Mouse (Mus musculus) adrenal gland, adult (tissue): ENCODE results near the gene Dip2b.

Experiments
- DNase-seq, 2 experiments: peaks; one replicate each; pipeline ENCODE4 v3.0.0; 2022 to 2023; ENCODE audit warnings: low spot score in 1 of 2; ENCODE audit not compliant: inconsistent age in 2 of 2

The Dip2b gene

DNA sequence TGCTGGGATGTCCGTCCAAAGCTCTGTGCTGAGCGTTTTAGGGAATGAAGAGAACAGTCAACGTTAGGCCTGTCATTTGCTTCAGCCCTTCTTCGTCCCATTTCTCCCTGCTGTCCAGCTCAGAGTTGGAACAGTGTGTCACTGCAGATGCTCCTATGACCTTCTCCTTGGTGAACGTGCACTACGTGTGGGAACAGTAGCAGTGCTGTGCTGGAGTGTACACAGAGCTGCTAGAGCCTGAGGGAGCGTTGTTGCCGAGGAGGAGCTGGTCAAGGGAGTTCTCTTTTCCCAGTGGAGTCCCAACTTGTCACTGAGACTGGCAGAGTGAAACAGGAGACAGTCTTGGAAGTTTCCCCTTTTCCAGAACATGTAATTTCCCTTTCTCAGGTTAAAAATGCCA is 43.6 kb downstream of the Dip2b start:
- DNase-seq, result peak; percentile 53 to 60

GRCm38 (mm10) chr15:100082733-100083132 is 44.3 kb downstream of the Dip2b start:
- DNase-seq, result no peak

GRCm38 (mm10) chr15:100083882-100084281 is 45.4 kb downstream of the Dip2b start:
- DNase-seq, result no peak

GRCm38 (mm10) chr15:100084882-100085281 is 46.4 kb downstream of the Dip2b start:
- no peak for DNase-seq

GRCm38 (mm10) chr15:100088021-100088420 is 49.6 kb downstream of the Dip2b start:
- no peak for DNase-seq

DNA sequence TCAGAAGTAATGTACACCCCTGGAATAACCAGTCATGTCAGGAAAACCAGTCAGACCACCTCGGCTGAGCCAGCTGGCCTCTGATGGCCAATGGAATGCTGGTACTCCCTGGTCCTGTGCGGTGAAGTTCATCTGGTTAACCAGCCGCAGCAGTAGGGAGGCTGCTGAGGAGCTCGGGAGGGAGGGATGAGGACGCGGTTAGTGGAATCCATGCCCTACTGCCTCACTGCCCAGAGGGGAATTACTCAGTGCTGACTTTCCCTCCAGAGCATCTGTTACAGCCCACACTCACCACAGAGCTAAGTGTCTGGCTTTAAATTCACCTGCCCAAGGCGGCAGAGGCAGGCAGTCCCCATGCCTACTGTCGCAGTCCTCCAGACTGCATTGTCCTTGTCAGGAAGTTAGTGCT is 51.2 kb downstream of the Dip2b start:
- no peak for DNase-seq

DNA sequence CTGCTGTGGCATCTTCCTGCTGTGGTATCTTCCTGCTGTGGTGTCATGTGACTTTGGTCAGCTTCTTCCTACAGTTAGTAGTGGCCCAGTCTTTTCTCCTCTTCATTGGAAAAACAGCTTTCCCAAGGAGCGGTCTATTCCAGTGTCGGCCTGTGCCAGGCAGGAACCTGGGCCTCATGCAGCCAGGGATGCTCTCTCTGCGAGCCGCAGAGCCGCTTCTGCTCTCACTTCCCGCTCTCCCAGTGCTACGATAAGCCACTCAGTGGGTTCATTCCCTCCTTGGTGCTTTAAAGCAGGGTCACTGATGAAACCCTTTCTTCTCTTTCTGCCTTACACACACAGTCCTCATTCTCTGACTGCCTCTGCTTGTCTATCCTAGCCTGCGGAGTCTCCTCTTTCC is 53.4 kb downstream of the Dip2b start:
- DNase-seq, result no peak

DNA sequence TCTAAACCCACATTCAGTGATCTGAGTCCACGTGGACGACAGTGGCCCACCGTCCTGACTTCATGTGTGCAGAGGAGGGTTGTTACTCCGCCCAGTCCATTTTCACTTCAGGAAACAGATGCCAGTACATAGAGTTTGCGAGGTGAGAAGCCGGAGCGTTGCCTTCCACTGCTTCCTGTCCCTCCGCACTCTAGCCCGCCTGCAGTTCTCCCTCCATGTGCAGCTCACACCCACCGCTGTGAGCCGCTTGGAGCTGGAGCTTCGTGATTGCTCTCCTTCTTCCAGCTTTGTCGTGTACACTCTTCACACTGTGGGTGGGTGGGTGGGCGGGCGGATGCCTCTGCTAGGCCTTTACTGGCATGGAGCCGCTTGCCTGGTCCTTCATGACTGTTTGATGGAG is 53.8 kb downstream of the Dip2b start:
- no peak for DNase-seq

- no peak for DNase-seq
Measured at GRCm38 (mm10) chr15:100096587-100097428, 58.3 kb downstream of the Dip2b start.

- DNase-seq, result peak in 1 of 2 experiments; percentile 62
Measured at GRCm38 (mm10) chr15:100100336-100100735, 61.9 kb downstream of the Dip2b start.

- DNase-seq, result peak in 1 of 2 experiments; percentile 80
Measured at GRCm38 (mm10) chr15:100101206-100101605, 62.7 kb downstream of the Dip2b start.

DNA sequence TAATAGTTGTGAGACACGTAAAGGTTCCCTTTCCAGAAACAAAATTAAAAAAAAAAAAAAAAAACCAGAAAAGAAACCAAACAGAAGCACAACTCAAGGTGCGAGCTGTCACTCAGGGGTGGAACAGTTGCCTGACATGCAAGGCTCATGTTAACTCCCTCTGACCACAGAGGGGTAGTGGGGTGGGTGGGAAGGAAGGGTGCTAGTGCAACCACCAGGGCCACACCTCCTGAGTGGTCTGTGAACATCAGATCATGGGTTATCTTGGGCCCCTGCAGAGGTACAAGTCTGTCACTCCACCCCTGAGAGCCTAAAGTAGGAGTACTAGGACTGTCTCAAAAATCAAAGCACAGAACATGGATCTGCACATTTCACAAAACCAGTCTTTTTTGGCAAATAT is 65.7 kb downstream of the Dip2b start:
- DNase-seq, result no peak

GRCm38 (mm10) chr15:100108071-100108782 is 69.8 kb downstream of the Dip2b start:
- no peak for DNase-seq

- DNase-seq, result no peak
Measured at GRCm38 (mm10) chr15:100109916-100110315, 71.5 kb downstream of the Dip2b start.

GRCm38 (mm10) chr15:100111891-100112290 is 73.4 kb downstream of the Dip2b start:
- DNase-seq, result no peak

DNA sequence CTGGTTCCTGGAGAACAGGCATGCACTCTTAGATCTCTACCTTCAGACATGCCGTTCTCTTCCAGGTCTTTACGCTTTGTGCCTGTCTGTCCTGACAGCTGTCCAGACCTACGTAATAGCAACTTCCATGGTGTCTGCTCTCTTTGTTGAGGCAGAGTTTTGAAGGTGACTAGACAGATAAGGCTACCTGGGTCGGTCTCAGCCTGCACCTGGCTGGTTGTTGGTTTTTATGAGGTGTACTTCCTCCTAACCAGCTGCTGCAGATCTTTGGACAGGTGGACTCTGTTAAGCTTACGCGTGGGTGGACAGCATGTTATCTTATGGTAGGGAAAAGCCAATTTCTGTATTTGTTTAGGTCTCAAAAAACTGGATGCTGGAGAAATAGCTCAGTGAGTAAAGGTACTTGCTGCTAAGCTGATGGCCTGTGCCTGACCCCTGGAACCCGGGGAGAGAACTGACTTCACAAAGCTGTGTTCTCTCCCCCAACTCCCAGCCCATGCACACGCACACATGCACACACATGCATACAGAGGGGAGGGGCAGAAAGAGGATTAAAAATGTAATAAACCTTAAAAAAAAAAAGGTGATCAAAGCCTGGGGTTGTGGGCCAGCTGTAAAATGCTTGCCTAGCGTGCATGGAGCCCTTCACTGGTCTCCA is 74.0 kb downstream of the Dip2b start:
- no peak for DNase-seq

- DNase-seq, result no peak
Measured at GRCm38 (mm10) chr15:100113343-100114275, 75.1 kb downstream of the Dip2b start.

DNA sequence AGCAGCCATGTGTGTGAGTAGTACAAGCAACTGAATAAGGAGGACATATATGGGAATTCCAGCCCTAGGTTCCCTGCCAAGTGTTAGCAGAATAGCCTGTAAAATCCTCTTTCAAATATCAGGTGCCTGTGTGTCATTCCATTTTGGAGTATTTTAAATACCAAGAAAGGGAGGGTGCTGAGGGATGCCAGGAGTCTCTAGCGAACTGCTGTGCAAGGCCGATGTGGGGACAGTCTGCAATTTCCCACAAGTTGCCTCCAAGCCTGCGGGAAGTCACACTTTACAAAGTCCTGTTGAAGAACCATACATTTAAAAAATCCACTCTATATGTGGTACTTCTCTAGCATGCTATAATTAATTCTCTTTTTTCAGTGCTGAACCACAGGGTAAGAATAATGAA is 77.0 kb downstream of the Dip2b start:
- no peak for DNase-seq

DNA sequence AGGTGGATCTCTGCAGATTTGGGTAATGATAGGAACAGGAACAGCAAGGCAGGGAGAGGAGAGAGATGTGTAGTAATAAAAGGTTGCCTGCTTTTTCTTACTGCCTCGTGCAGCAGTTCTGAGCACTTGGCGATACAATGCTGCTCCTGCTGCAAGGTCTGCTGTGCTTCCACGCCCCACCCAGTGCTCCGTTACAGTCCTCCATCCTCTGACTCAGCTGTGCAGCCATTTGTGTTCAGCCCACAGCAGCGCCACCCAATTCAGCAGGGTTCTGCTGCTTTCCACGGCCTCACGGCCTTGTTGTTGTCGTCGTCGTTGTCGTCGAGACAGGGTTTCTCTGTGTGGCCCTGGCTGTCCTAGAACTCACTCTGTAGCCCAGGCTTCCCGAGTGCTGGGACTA is 77.9 kb downstream of the Dip2b start:
- no peak for DNase-seq

DNA sequence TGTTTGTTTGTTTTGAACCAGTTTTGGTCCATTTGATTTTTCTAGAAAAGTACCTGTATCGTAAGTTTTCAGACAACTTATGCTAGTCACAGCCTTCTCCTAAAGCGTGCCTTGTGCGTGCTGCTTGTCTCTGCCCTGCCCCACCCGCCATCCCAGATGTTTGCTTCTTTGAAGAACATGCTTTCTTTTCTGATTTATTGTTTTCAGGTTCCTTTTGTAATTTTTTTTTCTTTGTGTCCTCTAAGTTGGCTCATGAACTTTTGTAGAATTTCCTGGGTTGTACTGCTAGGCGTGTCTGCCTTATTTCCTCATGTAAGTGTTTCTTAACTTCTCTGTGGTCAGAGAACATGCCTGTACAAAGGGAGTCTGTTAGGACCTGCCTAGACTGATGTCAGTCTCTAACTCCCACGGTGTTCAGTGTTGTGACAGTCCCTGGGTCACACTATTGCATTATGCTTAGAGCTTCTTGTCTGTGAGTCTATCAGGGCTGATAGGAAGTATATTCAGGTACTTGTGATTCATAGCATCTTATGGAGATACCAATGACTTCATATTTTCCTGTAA is 80.8 kb downstream of the Dip2b start:
- no peak for DNase-seq
